Mouse (Mus musculus) right cerebral cortex, adult 18-20 months (tissue): Measurements from ENCODE around the gene Slc35d3.

Source experiments
- DNase-seq: peaks from one replicate; pipeline ENCODE4 v3.0.0; 2022; ENCODE audit warnings: mixed read lengths

Slc35d3 gene

DNA sequence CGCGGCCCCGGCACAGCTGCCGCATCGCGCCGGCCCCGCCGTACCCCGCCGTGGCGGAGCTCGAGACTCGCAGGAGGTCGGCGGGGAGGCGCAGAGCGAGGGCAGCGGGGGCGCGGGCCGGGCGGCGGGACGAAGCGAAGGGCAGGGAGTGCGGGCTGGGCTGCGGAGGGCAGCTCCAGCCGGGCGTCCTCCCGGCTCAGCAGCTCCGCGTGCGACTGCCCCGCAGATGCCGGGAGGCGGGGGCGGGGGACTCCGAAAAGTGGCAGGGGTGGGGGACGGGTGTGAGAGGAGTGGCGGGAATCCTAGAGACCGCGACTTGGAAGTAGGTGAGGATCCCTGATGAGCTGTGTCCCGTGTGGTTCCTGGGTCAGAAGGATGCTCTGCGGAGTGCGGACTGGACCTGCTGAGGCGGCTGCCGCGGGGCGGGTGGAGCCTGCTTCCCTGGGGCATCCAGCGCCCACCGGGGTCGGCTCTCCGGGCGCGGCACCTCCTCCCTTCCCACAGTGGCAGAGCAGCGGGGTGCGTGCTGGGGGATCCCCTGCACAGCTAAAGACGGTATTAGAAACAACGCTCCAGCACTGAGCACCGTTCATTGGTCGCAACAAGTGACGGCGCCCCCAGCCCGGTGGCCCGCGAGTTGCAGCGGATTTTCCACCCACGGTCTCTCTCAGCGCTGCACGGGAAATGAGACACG, at the start of gene Slc35d3:
Slc35d3 (minus strand) TSS at position 462 of the 694 bp plus-strand sequence.
- no peak for DNase-seq

DNA sequence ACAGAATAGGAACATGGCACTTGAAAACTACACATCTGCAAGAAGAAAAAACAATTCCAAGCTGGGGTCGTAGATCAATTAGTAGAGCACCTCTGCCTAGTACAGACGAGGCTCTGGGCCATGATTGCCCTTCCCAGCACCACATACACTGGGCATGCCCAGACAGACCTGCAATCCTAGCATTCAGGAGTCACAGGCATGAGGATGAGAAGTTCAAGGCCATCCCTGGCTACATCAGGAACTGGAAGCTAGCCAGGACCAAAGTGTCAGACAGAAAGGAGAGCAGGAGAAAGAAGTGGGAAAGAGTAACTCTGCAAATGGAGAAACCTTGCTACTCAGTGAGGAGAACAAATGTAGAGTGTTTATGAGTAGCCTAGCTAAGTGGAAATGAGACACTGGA, 48.9 kb upstream of the Slc35d3 start:
- DNase-seq, result no peak

DNA sequence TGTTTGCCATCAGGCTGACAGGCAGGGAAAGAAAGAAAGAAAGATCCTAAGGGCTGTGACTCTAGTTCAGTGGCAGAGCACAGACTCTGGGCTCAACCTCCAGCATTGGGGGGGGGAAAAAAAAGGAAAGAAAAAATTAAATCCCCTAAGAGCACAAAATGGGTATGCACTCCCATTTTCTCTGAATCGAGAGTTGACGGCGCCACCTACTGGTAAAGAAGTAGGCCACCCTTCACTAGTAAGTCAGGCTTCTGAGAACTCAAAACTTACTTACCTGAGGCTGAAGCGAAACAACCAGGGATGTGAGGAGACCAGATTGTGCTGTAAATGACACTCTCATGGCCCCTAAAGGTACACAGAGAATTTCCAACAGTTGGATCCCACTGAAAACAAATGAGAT, 42.7 kb upstream of the Slc35d3 start:
- peak; percentile 39 for DNase-seq

GRCm38 (mm10) chr10:19893146-19893545, 41.9 kb upstream of the Slc35d3 start:
- no peak for DNase-seq

- no peak for DNase-seq
Observed at GRCm38 (mm10) chr10:19891686-19892085, 40.4 kb upstream of the Slc35d3 start.

DNA sequence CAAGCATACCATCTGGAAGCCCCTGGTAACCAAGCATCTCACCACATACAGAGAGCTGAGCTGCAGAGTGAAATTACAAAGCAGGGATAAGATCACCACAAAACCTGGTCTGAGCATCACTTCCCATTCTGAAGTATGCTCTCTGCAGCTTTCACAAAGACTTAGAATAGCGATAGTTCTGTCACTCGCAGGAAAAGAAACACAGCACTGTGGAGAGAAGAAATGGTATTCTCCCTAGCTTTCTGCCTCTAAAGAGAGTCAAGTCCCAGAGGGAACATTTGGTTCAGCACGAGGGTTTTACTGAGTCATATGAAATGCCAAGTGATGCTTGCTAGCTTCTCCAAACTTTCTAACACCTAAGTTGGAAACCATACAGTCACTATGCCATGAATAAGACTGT, 38.6 kb upstream of the Slc35d3 start:
- no peak for DNase-seq

- DNase-seq, result no peak
Observed at GRCm38 (mm10) chr10:19886249-19886648, 35.0 kb upstream of the Slc35d3 start.

DNA sequence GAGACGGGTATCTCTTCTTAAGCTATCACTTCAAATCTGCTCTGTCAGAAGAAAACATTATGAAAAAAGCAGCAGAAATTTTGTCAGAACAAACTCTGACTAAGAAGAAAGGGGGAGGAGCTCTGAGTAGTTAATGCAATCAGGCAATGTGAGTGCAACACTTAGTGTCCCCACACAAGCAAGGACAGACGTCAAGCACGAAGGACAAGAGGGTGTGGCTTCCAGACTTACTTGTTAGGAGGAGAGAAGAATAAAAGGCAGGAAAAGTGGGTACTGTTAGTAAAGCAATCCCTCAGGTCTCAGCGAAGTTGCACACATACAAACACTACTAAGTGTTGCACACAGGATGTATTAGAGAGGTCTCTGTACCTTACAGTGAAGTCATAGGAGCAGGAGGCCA, 33.1 kb upstream of the Slc35d3 start:
- DNase-seq, result no peak

- no peak for DNase-seq
Observed at GRCm38 (mm10) chr10:19880437-19880836, 29.2 kb upstream of the Slc35d3 start.

DNA sequence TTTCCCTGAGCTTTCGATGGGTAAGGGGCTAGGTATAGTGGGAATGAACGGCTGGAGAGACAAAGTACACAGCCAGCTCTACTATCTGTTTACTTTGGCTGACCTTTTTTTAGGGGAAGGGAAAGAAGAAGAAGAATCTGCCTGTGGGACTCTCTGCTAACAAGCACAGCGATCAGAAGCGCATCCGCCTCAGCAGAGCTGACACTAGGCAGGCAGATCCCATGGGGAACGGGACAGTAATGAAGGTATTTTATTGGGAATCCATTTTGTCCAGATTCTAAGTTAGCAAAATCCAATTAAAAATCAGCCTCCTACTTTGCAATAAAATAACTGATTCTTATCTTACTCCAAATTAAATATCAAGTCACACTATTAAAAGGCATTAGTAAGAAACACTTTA, 27.9 kb upstream of the Slc35d3 start:
- DNase-seq, result no peak

- DNase-seq, result no peak
Observed at GRCm38 (mm10) chr10:19877679-19878078, 26.4 kb upstream of the Slc35d3 start.

- DNase-seq, result no peak
Observed at GRCm38 (mm10) chr10:19877257-19877656, 26.0 kb upstream of the Slc35d3 start.

GRCm38 (mm10) chr10:19876669-19877068, 25.4 kb upstream of the Slc35d3 start:
- DNase-seq, result no peak

- no peak for DNase-seq
Observed at GRCm38 (mm10) chr10:19875346-19875745, 24.1 kb upstream of the Slc35d3 start.

- DNase-seq, result no peak
Observed at GRCm38 (mm10) chr10:19855597-19856306, 4.5 kb upstream of the Slc35d3 start.

DNA sequence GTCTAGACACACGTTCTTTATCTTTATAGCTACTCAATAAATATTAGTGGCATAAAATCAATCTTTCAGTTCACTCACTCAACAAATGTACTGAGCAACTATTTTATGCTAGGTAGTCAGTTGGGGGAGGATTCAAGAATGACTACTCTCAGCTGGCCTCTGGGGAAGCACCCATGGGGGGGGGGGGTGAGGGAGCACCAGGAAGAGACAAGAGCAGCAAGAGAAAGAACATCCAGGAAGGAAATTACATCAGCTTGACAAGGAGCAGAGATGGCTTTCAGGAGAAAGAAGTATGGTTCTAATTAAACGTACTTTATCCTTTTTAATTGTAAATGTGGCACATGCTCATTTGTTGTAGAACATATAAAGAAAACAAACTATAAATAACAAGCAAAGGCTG, 2.4 kb upstream of the Slc35d3 start:
- DNase-seq, result no peak

GRCm38 (mm10) chr10:19852776-19853175, 1.5 kb upstream of the Slc35d3 start:
- DNase-seq, result no peak

DNA sequence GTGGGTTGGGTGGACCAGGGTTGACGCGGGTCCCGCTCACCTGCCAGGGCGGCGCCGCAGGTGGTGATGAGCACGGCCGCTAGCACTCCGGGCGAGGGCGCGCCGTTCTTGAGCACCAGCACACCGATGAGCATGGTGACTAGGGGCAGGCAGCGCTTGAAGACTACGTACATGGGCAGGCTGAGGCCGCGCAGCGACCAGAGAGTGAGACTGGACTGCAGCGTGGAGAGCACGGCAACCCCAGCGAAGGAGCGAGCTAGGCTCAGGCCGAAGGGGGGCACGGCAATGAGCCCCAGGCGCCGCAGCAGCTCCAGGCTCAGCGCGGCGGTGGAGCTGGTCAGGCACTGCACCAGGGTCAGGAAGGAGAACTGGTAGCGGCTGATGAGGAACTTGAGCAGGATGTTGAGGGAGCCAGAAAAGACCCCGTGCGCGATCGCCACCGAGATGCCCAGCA, 688 bp downstream of the Slc35d3 start:
- DNase-seq, result no peak

DNA sequence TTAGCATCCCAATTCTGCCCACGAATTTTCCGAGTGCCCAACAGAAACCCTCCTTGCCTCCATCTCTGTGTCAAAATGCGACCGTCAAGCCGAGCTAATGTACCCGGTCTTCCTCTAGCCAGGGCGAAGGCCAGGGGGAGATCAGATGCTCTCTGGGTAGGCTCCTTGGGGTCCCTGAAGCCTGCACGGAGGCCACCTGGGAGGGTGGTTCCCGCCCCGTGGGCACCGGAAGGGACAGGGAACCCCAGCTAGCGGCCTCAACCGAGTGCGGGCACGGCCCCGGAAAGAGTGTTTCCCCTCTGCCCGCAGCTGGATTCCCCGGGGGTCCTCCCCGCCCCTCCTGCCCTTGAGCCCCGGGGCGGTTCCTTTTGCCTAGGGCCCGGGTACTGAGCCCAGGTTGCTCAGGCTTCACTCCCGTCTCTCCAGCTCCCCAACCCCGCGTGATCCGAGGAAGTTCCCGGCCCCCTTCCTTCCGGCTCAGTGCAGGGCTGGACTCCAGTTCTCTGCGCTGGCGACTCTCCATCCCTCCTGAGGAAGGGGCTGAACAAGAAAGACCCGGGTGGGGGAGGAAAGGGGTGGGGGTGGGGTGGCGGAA, 1.4 kb downstream of the Slc35d3 start:
- DNase-seq, result no peak

GRCm38 (mm10) chr10:19848928-19849770, 2.1 kb downstream of the Slc35d3 start:
- no peak for DNase-seq

DNA sequence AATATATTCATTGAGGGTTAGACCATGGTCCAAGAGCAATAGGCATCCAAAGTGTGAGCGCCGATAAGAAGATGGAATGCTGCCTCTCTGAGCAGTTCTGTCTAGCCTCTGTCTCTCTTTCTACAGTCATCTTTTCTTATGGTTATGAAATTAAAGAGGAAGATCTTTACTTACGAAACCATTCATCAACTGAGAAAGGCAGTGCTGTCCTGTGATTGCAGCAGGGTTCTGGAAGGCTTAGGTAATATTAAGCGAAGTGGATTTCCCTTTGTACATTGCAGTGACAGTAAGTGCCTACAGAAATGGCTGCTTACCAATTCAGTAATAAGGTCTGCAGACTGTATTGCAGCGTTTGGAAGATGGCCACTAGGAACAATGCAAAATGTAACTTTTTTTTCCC, 11.4 kb downstream of the Slc35d3 start:
- DNase-seq, result no peak

GRCm38 (mm10) chr10:19835887-19836710, 15.2 kb downstream of the Slc35d3 start:
- no peak for DNase-seq
